ENCODE assay signal across 8 mouse cellular contexts in the genomic region with DNA sequence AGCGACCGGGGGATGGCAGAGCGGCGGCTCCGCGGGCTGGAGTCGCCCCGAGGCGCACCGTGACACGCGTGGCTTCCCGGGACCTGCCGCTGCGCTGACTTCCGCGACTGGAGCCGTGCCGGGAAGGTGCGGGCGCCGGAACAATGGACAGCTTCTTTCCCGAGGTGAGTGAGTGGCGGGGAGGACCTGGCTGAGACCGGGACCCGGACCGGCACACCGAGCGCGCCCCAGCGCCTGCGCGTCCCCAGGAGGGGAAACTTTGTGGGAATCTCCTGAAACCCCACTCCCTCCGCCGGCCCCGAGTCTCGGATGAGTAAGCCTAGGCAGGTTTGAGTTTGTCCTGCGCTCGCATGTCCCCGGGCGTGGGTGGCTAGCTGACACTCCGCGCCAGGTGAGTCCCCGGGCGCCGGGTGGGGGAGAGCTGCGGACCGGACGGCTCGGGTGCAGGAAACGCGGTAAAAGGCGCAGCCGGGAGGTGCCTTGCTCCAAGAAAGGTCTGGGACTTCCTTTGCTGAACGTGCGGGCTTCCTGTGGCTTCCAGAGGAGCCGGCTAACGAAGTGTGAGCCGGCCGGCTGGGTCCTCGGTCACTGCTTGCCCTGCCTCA. TPM values are rescaled to one million over a fixed set of nuclear protein-coding genes. Genes with fewer than 3 reads are reported as not detected.
DNase-seq lines count a peak whose midpoint lies in the region; ATAC-seq lines count a peak whose summit lies in the region.

No protein-coding gene starts in this region.

- peak; percentile 34 for ATAC-seq in inflammation-experienced regulatory T-cells, adult 6 months
- ATAC-seq in liver, embryonic 15.5 days (ENCODE audit: insufficient read depth): no peak

- peak overlapping the region; percentile 66 for H3K4me3 ChIP-seq in liver, embryonic 15.5 days (replicated peaks)

- H3K4me2 ChIP-seq in liver, embryonic 15.5 days: peak overlapping the region; percentile 83

- H3K9ac ChIP-seq in liver, embryonic 15.5 days: peak overlapping the region; percentile 58

- peaks cover 34% of the 10 kb centered on the region for H3K4me1 ChIP-seq in liver, embryonic 15.5 days (replicated peaks)

- WGBS in liver, embryonic 15.5 days (ENCODE audit: insufficient replicate concordance): under 1% methylated on average over 61 of the region's 61 CpGs

- no peaks in the 10 kb centered on the region for H3K9me3 ChIP-seq in liver, embryonic 15.5 days (replicated peaks)

- peak overlapping the region; percentile 74 for H3K27ac ChIP-seq in liver, embryonic 15.5 days (replicated peaks)

- peak; percentile 13 to 14 for DNase-seq in layer of hippocampus, postnatal 25 days (ENCODE audit: extremely low spot score in 1 of 2, low spot score in 1 of 2)
- no peak for DNase-seq in layer of hippocampus, adult 9-11 months
- peak; percentile 63 to 71 for DNase-seq in cerebellum, postnatal 14 days
- peak; percentile 21 to 50 for DNase-seq in gastrocnemius, postnatal 36 days
- DNase-seq in neural tube, embryonic 10.5 days (ENCODE audit: extremely low spot score, low spot score): peak; percentile 74
- peak; percentile 79 for DNase-seq in thymus, postnatal 4 days

- intact Hi-C loops in gastrocnemius, postnatal 36 days (cut with DNase I): loop anchor here (5.0 kb wide), 1 partner anchor 181 kb away; no protein-coding TSS in a partner anchor

- H3K27me3 ChIP-seq in liver, embryonic 15.5 days: peaks cover 40% of the 10 kb centered on the region

- no peaks in the 10 kb centered on the region for H3K36me3 ChIP-seq in liver, embryonic 15.5 days (replicated peaks)

RNA-seq across cellular contexts. Expression of a gene that starts 0.6 kb away (rescaled TPM):
- total RNA-seq in layer of hippocampus, postnatal 25 days (2021): 10 to 100 TPM; 49.1 to 55.9 TPM
- 10 to 100 TPM; 42.1 to 52.4 TPM for total RNA-seq in gastrocnemius, postnatal 36 days (2021)
- under 1 TPM; 0.55 to 0.98 (median 0.91) TPM for polyA plus RNA-seq in inflammation-experienced regulatory T-cells, adult 6 months (2017; shearing (Covaris generic))
- polyA plus RNA-seq in liver, embryonic 15.5 days (2015; fragmentation: Nextera tagmentation; extraction: Ambion mirVana): 3.9 TPM in 2 replicates
